Mouse (Mus musculus) thymus, postnatal 36 days (tissue): ENCODE results near the gene Pom121l2.

Experiments used
- DNase-seq, 2 experiments: peaks; one replicate each; pipeline ENCODE4 v3.0.0; 2022; ENCODE audit warnings: mixed read lengths in 2 of 2

Gene Pom121l2

GRCm38 (mm10) chr13:21980981-21981802 is at the start of gene Pom121l2:
Gene Pom121l2 (plus strand): TSS chr13:21981194.
- DNase-seq, result peak; percentile 11 to 16

- no peak for DNase-seq
Measured at GRCm38 (mm10) chr13:21931740-21932139, 49.3 kb upstream of the Pom121l2 start.

- DNase-seq, result no peak
Measured at GRCm38 (mm10) chr13:21933626-21934548, 47.1 kb upstream of the Pom121l2 start.

GRCm38 (mm10) chr13:21934982-21935791 is 45.8 kb upstream of the Pom121l2 start:
- DNase-seq, result peak; percentile 79 to 82

- no peak for DNase-seq
Measured at GRCm38 (mm10) chr13:21935833-21936232, 45.2 kb upstream of the Pom121l2 start.

- DNase-seq, result peak; percentile 88 to 89
Measured at GRCm38 (mm10) chr13:21936968-21937367, 44.0 kb upstream of the Pom121l2 start.

GRCm38 (mm10) chr13:21940213-21940612 is 40.8 kb upstream of the Pom121l2 start:
- DNase-seq, result peak; percentile 85 to 90

- peak; percentile 86 to 90 for DNase-seq
Measured at GRCm38 (mm10) chr13:21940811-21941321, 40.1 kb upstream of the Pom121l2 start.

GRCm38 (mm10) chr13:21943644-21944043 is 37.4 kb upstream of the Pom121l2 start:
- no peak for DNase-seq

GRCm38 (mm10) chr13:21944592-21944925 is 36.4 kb upstream of the Pom121l2 start:
- no peak for DNase-seq

GRCm38 (mm10) chr13:21944926-21945740 is 35.9 kb upstream of the Pom121l2 start, which contains the start of gene Zfp184:
Gene Zfp184 (plus strand): TSS chr13:21945094.
- DNase-seq, result peak; percentile 89 to 90

- no peak for DNase-seq
Measured at GRCm38 (mm10) chr13:21969269-21969668, 11.7 kb upstream of the Pom121l2 start.

- no peak for DNase-seq
Measured at GRCm38 (mm10) chr13:21969816-21970215, 11.2 kb upstream of the Pom121l2 start.

GRCm38 (mm10) chr13:21971641-21972040 is 9.4 kb upstream of the Pom121l2 start:
- no peak for DNase-seq

GRCm38 (mm10) chr13:21974221-21974725 is 6.7 kb upstream of the Pom121l2 start:
- DNase-seq, result peak; percentile 87 to 91

GRCm38 (mm10) chr13:21974726-21975473 is 6.1 kb upstream of the Pom121l2 start:
- DNase-seq, result peak; percentile 76 to 77

- DNase-seq, result no peak
Measured at GRCm38 (mm10) chr13:21981803-21982193, 804 bp downstream of the Pom121l2 start.

GRCm38 (mm10) chr13:21984486-21984885 is 3.5 kb downstream of the Pom121l2 start:
- DNase-seq, result no peak

GRCm38 (mm10) chr13:21992550-21992949 is 11.6 kb downstream of the Pom121l2 start:
- DNase-seq, result no peak

GRCm38 (mm10) chr13:21993957-21994738 is 13.2 kb downstream of the Pom121l2 start:
- DNase-seq, result peak; percentile 48
